Comparison of ENCODE assay signal across 7 mouse cellular contexts in the genomic region with DNA sequence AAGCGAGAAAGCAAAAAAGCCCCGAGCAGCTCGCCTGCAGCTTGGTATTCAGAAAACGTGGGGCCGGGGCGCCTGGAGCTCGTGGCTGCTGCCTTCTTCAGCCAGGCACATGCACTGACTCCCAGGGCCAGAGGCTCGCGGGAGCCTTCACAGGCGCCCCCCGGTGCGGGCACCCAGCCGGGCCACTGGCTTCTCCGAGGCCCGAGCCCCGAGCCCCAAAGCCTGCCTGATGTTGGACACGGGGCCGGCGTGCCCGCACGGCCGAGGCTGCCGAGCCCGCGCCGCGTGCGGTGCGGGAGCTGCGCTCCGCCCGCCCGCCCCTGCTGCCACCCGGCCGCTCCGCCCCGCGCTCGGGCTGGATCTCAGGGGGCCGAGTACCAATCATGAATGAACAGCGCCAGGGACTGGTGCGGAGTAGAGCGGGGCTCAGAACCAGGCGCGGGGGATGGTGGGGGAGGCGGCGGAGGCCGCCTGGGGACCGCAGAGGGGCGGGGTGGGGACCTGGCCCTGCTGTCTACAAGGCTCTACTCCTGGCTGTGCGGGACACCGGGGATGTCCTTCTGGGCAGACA.
DNase-seq lines count a peak whose midpoint lies in the region; ATAC-seq and TF ChIP-seq lines count a peak whose summit lies in the region.

No protein-coding gene starts in this region.

- H3K9me3 ChIP-seq in lung, postnatal 0 days (ENCODE audit: low read length), result no peaks in the 10 kb centered on the region
- no peaks in the 10 kb centered on the region for H3K9me3 ChIP-seq in forebrain, embryonic 10.5 days
- H3K9me3 ChIP-seq in limb, embryonic 15.5 days, result no peaks in the 10 kb centered on the region
- H3K9me3 ChIP-seq in stomach, postnatal 0 days (ENCODE audit: control insufficient read depth, low read length), result no peaks in the 10 kb centered on the region

- ATAC-seq in lung, postnatal 0 days, result peak; percentile 12
- no peak for ATAC-seq in limb, embryonic 15.5 days (ENCODE audit: insufficient number of reproducible peaks, low FRiP score, low TSS enrichment, low read depth)
- ATAC-seq in stomach, postnatal 0 days (ENCODE audit: low FRiP score, low TSS enrichment), result peak; percentile 51; the same call in 1 of the 2 replicates

- no peak for DNase-seq in lung, postnatal 0 days (ENCODE audit: low spot score)
- DNase-seq in lung, postnatal 25 days (ENCODE audit: low spot score), result no peak
- peak; percentile 49 for DNase-seq in forebrain, embryonic 10.5 days (ENCODE audit: extremely low spot score, low spot score)
- peak; percentile 21 for DNase-seq in stomach, postnatal 0 days (ENCODE audit: low spot score)
- DNase-seq in frontal cortex, postnatal 36 days (ENCODE audit: low spot score in 2 of 2), result no peak
- no peak for DNase-seq in thymus, postnatal 10 days (ENCODE audit: low spot score in 2 of 2)

- no peaks in the 10 kb centered on the region for H3K4me1 ChIP-seq in lung, postnatal 0 days (ENCODE audit: insufficient read depth, low read depth, low read length)
- H3K4me1 ChIP-seq in forebrain, embryonic 10.5 days, result peaks cover 22% of the 10 kb centered on the region
- H3K4me1 ChIP-seq in limb, embryonic 15.5 days, result peaks cover 9% of the 10 kb centered on the region
- H3K4me1 ChIP-seq in stomach, postnatal 0 days (replicated peaks; ENCODE audit: control insufficient read depth, insufficient read depth), result no peaks in the 10 kb centered on the region

- peaks cover 24% of the 10 kb centered on the region for H3K27me3 ChIP-seq in lung, postnatal 0 days (replicated peaks; ENCODE audit: insufficient read depth, low read length)
- peaks cover 58% of the 10 kb centered on the region for H3K27me3 ChIP-seq in forebrain, embryonic 10.5 days (ENCODE audit: poor library complexity, severe bottlenecking)
- peaks cover 55% of the 10 kb centered on the region for H3K27me3 ChIP-seq in limb, embryonic 15.5 days
- no peaks in the 10 kb centered on the region for H3K27me3 ChIP-seq in stomach, postnatal 0 days (ENCODE audit: control insufficient read depth, insufficient read depth, low read length)

- no peaks in the 10 kb centered on the region for H3K36me3 ChIP-seq in lung, postnatal 0 days (ENCODE audit: insufficient read depth, low read length)
- H3K36me3 ChIP-seq in forebrain, embryonic 10.5 days (replicated peaks), result no peaks in the 10 kb centered on the region
- H3K36me3 ChIP-seq in limb, embryonic 15.5 days, result no peaks in the 10 kb centered on the region
- no peaks in the 10 kb centered on the region for H3K36me3 ChIP-seq in stomach, postnatal 0 days (ENCODE audit: control insufficient read depth, insufficient read depth, low read length)

- H3K27ac ChIP-seq in lung, postnatal 0 days (ENCODE audit: low read length), result no peak overlapping the region
- H3K27ac ChIP-seq in forebrain, embryonic 10.5 days, result peak overlapping the region; percentile 82
- H3K27ac ChIP-seq in limb, embryonic 15.5 days, result no peak overlapping the region
- H3K27ac ChIP-seq in stomach, postnatal 0 days (replicated peaks), result no peak overlapping the region

- H3K4me2 ChIP-seq in lung, postnatal 0 days (replicated peaks; ENCODE audit: low read depth, low read length), result peak overlapping the region; percentile 48
- peak overlapping the region; percentile 89 for H3K4me2 ChIP-seq in limb, embryonic 15.5 days
- peak overlapping the region; percentile 60 for H3K4me2 ChIP-seq in stomach, postnatal 0 days (replicated peaks; ENCODE audit: low read depth)

- no peak for TF ChIP-seq EP300 in lung, postnatal 0 days (IDR thresholded peaks at IDR 0.05)
- no peak for TF ChIP-seq EP300 in stomach, postnatal 0 days (optimal IDR thresholded peaks at IDR 0.05)

- H3K9ac ChIP-seq in lung, postnatal 0 days (replicated peaks; ENCODE audit: low read depth), result no peak overlapping the region
- H3K9ac ChIP-seq in limb, embryonic 15.5 days, result peak overlapping the region; percentile 17; the same call in 1 of the 2 replicates
- no peak overlapping the region for H3K9ac ChIP-seq in stomach, postnatal 0 days (ENCODE audit: low read length)

- no peak for TF ChIP-seq CTCF in lung, postnatal 0 days (IDR thresholded peaks at IDR 0.05)
- no peak for TF ChIP-seq CTCF in stomach, postnatal 0 days (IDR thresholded peaks at IDR 0.05; ENCODE audit: low read depth)

- peak overlapping the region; percentile 19 for H3K4me3 ChIP-seq in lung, postnatal 0 days (ENCODE audit: low read depth, low read length)
- H3K4me3 ChIP-seq in forebrain, embryonic 10.5 days, result peak overlapping the region; percentile 64
- peak overlapping the region; percentile 45 for H3K4me3 ChIP-seq in limb, embryonic 15.5 days
- peak overlapping the region; percentile 37 for H3K4me3 ChIP-seq in stomach, postnatal 0 days (ENCODE audit: low read depth, low read length)

- WGBS in lung, postnatal 0 days, result 4% methylated on average over 29 of the region's 52 CpGs
- WGBS in forebrain, embryonic 10.5 days, result under 1% methylated on average over 52 of the region's 52 CpGs
- under 1% methylated on average over 52 of the region's 52 CpGs for WGBS in limb, embryonic 15.5 days
- WGBS in stomach, postnatal 0 days, result under 1% methylated on average over 42 of the region's 52 CpGs

Comparison
In these comparisons a context has a peak if more than half of its experiments do, and no peak if none do; other contexts are left out.
1. DNase-seq: peak in forebrain, embryonic 10.5 days (single experiment) and stomach, postnatal 0 days (single experiment); none in lung, postnatal 0 days (single experiment), lung, postnatal 25 days (single experiment), frontal cortex, postnatal 36 days (0 of 2) and thymus, postnatal 10 days (0 of 2).
2. Peak in every context shown above with its lines, with median percentiles within 50 percentile points of each other: H3K4me2 ChIP-seq and H3K4me3 ChIP-seq.